Mouse (Mus musculus) heart, adult 8-10 months (tissue): ENCODE results near the gene Gna12. TPM values are rescaled to one million over a fixed set of nuclear protein-coding genes. Genes with fewer than 3 reads are reported as not detected.

Experiments used
- DNase-seq: peaks from one replicate; pipeline ENCODE4 v3.0.0; 2022; ENCODE audit warnings: low spot score
- total RNA-seq, 4 experiments: library from RNA; stranded (reverse); gene quantifications; 2 replicates each; pipeline ENCODE4 v1.2.4; 2022

The Gna12 gene
- total RNA-seq, result 100 to 1,000 TPM; 124 to 170 (median 134) TPM

- DNase-seq, result peak; percentile 99
Observed at GRCm38 (mm10) chr5:140830314-140831063, at the start of gene Gna12. Gene Gna12, minus strand, starts transcription at chr5:140830431.

- DNase-seq, result no peak
Observed at GRCm38 (mm10) chr5:140878644-140879043, 48.4 kb upstream of the Gna12 start.

GRCm38 (mm10) chr5:140873736-140874307 lies 43.6 kb upstream of the Gna12 start:
- no peak for DNase-seq

- no peak for DNase-seq
Observed at GRCm38 (mm10) chr5:140873039-140873551, 42.9 kb upstream of the Gna12 start.

- no peak for DNase-seq
Observed at GRCm38 (mm10) chr5:140872532-140873038, 42.4 kb upstream of the Gna12 start.

- DNase-seq, result no peak
Observed at GRCm38 (mm10) chr5:140871241-140871640, 41.0 kb upstream of the Gna12 start.

GRCm38 (mm10) chr5:140869034-140869433 lies 38.8 kb upstream of the Gna12 start:
- DNase-seq, result peak; percentile 48

- no peak for DNase-seq
Observed at GRCm38 (mm10) chr5:140859730-140860129, 29.5 kb upstream of the Gna12 start.

- DNase-seq, result no peak
Observed at GRCm38 (mm10) chr5:140858335-140858734, 28.1 kb upstream of the Gna12 start.

- no peak for DNase-seq
Observed at GRCm38 (mm10) chr5:140857432-140858154, 27.4 kb upstream of the Gna12 start.

- DNase-seq, result no peak
Observed at GRCm38 (mm10) chr5:140855909-140856530, 25.8 kb upstream of the Gna12 start.

GRCm38 (mm10) chr5:140854700-140855099 lies 24.5 kb upstream of the Gna12 start:
- no peak for DNase-seq

- no peak for DNase-seq
Observed at GRCm38 (mm10) chr5:140853723-140854122, 23.5 kb upstream of the Gna12 start.

- no peak for DNase-seq
Observed at GRCm38 (mm10) chr5:140852435-140852996, 22.3 kb upstream of the Gna12 start.

GRCm38 (mm10) chr5:140847300-140847729 lies 17.1 kb upstream of the Gna12 start:
- no peak for DNase-seq

GRCm38 (mm10) chr5:140841942-140842341 lies 11.7 kb upstream of the Gna12 start:
- no peak for DNase-seq

GRCm38 (mm10) chr5:140831064-140831431 lies 817 bp upstream of the Gna12 start:
- no peak for DNase-seq

GRCm38 (mm10) chr5:140829911-140830294 lies 328 bp downstream of the Gna12 start:
- DNase-seq, result no peak

GRCm38 (mm10) chr5:140829081-140829910 lies 935 bp downstream of the Gna12 start:
- no peak for DNase-seq

GRCm38 (mm10) chr5:140828363-140828762 lies 1.9 kb downstream of the Gna12 start:
- DNase-seq, result no peak

- no peak for DNase-seq
Observed at GRCm38 (mm10) chr5:140827896-140828295, 2.3 kb downstream of the Gna12 start.
